Mouse (Mus musculus): ENCODE measurements around the gene B020011L13Rik. TPM values are rescaled to one million over a fixed set of nuclear protein-coding genes. Genes with fewer than 3 reads are reported as not detected.

Gene B020011L13Rik
- not detected in 2 replicates for polyA plus RNA-seq (2012; ENCODE audit: low replicate concordance)

GRCm38 (mm10) chr1:117780833-117781232 is at the start of gene B020011L13Rik:
B020011L13Rik (plus strand) TSS chr1:117781133.

GRCm38 (mm10) chr1:117829781-117830180 is 48.8 kb downstream of the B020011L13Rik start, which contains the start of gene Gm28360:
Gm28360 (plus strand) TSS chr1:117830081.

Other genes with a start within 250 kb of the B020011L13Rik start
- gene Gm28363, start 84.0 kb upstream of the B020011L13Rik start, polyA plus RNA-seq (2012; ENCODE audit: low replicate concordance): not detected in 2 replicates
- not detected in 2 replicates for gene Gm28360, start 48.9 kb downstream of the B020011L13Rik start, polyA plus RNA-seq (2012; ENCODE audit: low replicate concordance)
- gene Gm28168, start 146.9 kb downstream of the B020011L13Rik start, polyA plus RNA-seq (2012; ENCODE audit: low replicate concordance): not detected in 2 replicates
- not detected in 2 replicates for gene Gm7145, start 184.8 kb downstream of the B020011L13Rik start, polyA plus RNA-seq (2012; ENCODE audit: low replicate concordance)